Mouse (Mus musculus) Patski (cell line): ENCODE data around the gene Wars. TPM values are rescaled to one million over a fixed set of nuclear protein-coding genes. Genes with fewer than 3 reads are reported as not detected.

ENCODE experiments used
- ATAC-seq: fragments of 100-300 bp; one replicate; pipeline ENCODE4 v1.8.0; 2021
- CTCF ChIA-PET: fragments of 350-600 bp; sonication (Branson Sonifier 250); formaldehyde crosslinking; loops from one replicate; lab custom pipeline; 2022; ENCODE audit warnings: inconsistent platforms; lab: Charles Lee
- POLR2A ChIA-PET: fragments of 350-600 bp; sonication (Branson Sonifier 250); formaldehyde crosslinking; loops from one replicate; lab custom pipeline; 2022; ENCODE audit warnings: antibody characterized with exemption, inconsistent platforms; lab: Charles Lee
- DNase-seq: peaks from one replicate; pipeline ENCODE4 v3.0.0-alpha.2; 2011; ENCODE audit warnings: low read depth, low spot score
- H3K27me3 ChIP-seq: fragments of 371-371 bp; one replicate; pipeline ENCODE4 v1.5.1; 2021
- CTCF ChIP-seq: fragments of 100-300 bp; IDR thresholded peaks from one replicate; pipeline ENCODE4 v1.5.1; 2021
- in situ Hi-C: fragments of 300-500 bp; cut with MboI; formaldehyde crosslinking; loops from 3 replicates; pipeline ENCODE4 v1.11.1; 2018; ENCODE audit warnings: low pct_unique_long_range_greater_than_20kb, mixed read lengths
- polyA plus RNA-seq: library from polyadenylated mRNA; unstranded; gene quantifications from one replicate; pipeline ENCODE4 v1.2.3, GENCODE M21; 2021

Wars gene
- polyA plus RNA-seq = 77.1 TPM

DNA sequence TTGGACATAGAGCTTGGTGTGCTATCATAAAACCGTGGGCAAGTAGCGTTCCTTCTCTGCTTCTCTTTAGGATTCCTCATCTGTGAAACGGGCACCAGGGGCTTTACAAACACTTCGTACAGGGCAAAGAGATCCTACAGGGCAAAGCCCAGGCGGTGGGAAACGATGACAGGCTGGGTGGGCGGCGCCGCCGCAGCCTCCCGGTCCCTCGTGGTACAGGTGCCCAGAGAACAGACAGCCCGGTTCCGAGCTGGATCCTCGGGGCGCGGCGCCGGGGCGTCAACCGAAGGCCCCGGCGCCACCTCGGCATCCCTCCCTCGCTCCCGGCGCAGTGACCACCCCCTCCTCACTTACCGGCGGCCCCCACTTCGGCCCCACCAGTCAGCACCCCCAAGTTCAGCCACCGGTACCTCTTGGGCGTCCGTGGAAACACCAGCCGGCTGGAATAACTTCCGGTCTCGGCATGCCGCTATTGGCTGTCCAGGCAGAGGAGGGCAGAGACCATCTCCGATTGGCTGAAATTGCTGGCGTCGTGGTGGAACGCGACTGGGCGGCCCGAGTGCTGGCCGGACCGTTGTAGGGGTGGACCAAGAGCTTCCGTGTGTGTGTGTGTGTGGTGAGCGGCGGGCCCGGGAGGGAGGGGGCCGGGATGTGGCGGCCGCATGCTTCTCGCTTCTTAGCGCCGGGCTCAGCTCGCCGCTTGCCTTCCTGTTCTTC lies at the start of gene Wars:
Wars (minus strand) TSS at position 460 of the 717 bp plus-strand sequence.
- ChIA-PET CTCF (interaction anchor here (1.3 kb wide), 1 partner anchor 9 kb away, joined by 3 read pairs; no protein-coding TSS in a partner anchor), POLR2A (interaction anchor here (1.4 kb wide), 1 partner anchor 81 kb away, joined by 3 read pairs; no protein-coding TSS in a partner anchor)
- TF ChIP-seq CTCF = no peak
- ATAC-seq = peak; percentile 95
- no peak for DNase-seq
- in situ Hi-C loops = no loop called here
- H3K27me3 ChIP-seq = no peaks in the 10 kb centered on the region

- ChIA-PET CTCF (interaction anchor here (1.2 kb wide), 1 partner anchor 11 kb away, joined by 3 read pairs; no protein-coding TSS in a partner anchor), POLR2A (no interaction called here)
- peak; percentile 78 for DNase-seq
- in situ Hi-C loops = loop anchor here (5.0 kb wide), 1 partner anchor 35 kb away; no protein-coding TSS in a partner anchor
- no peak for TF ChIP-seq CTCF
- peak; percentile 87 for ATAC-seq
- H3K27me3 ChIP-seq = no peaks in the 10 kb centered on the region
Observed at GRCm38 (mm10) chr12:108942203-108942923, 48.4 kb upstream of the Wars start.

- POLR2A ChIA-PET = no interaction called here
- no peaks in the 10 kb centered on the region for H3K27me3 ChIP-seq
- in situ Hi-C loops = loop anchor here (5.0 kb wide), 1 partner anchor 34 kb away; no protein-coding TSS in a partner anchor
- no peak for TF ChIP-seq CTCF
- ATAC-seq (no peak), DNase-seq (no peak)
- CTCF ChIA-PET = interaction anchor here (1.2 kb wide), 1 partner anchor 12 kb away, joined by 3 read pairs; no protein-coding TSS in a partner anchor
Observed at GRCm38 (mm10) chr12:108941282-108941681, 47.3 kb upstream of the Wars start.

- H3K27me3 ChIP-seq = no peaks in the 10 kb centered on the region
- DNase-seq (no peak), ATAC-seq (no peak)
- in situ Hi-C loops = loop anchor here (5.0 kb wide), 1 partner anchor 33 kb away; no protein-coding TSS in a partner anchor
- CTCF ChIA-PET = interaction anchor here (1.2 kb wide), 1 partner anchor 12 kb away, joined by 5 read pairs; no protein-coding TSS in a partner anchor
- POLR2A ChIA-PET = no interaction called here
- TF ChIP-seq CTCF = no peak
Observed at GRCm38 (mm10) chr12:108940255-108940654, 46.3 kb upstream of the Wars start.

GRCm38 (mm10) chr12:108939317-108939716 lies 45.3 kb upstream of the Wars start:
- TF ChIP-seq CTCF = no peak
- in situ Hi-C loops = no loop called here
- CTCF ChIA-PET = no interaction called here
- H3K27me3 ChIP-seq = no peaks in the 10 kb centered on the region
- ATAC-seq = no peak
- DNase-seq = no peak
- POLR2A ChIA-PET = no interaction called here

- no peak for ATAC-seq
- POLR2A ChIA-PET = no interaction called here
- in situ Hi-C loops = no loop called here
- CTCF ChIA-PET = interaction anchor here (1.1 kb wide), 1 partner anchor 44 kb away, joined by 3 read pairs; no protein-coding TSS in a partner anchor
- TF ChIP-seq CTCF = no peak
- DNase-seq = no peak
- H3K27me3 ChIP-seq = no peaks in the 10 kb centered on the region
Observed at GRCm38 (mm10) chr12:108938844-108939243, 44.9 kb upstream of the Wars start.

DNA sequence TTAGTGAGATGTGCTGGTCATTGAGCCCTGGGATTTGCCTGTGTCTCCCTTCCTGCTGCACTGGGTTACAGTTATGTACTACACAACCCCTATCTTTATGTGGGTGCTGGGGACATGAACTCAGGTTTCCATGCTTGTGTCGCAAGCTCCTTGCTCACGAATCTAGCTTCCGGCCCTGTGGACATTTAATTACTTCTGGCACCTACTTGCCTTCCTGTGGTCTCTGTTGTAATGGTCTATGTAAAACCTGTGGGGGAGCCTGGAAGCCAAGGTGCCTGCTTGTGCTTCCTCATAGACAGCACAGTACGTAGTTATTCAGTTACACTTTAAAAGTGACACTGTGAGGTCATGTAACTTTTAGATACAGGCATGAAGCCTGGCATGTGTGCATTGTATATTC lies 43.5 kb upstream of the Wars start:
- no peaks in the 10 kb centered on the region for H3K27me3 ChIP-seq
- POLR2A ChIA-PET = interaction anchor here (0.9 kb wide), 1 partner anchor 443 kb away, joined by 4 read pairs; no protein-coding TSS in a partner anchor
- DNase-seq (no peak), ATAC-seq (peak; percentile 52)
- in situ Hi-C loops = no loop called here
- TF ChIP-seq CTCF = no peak
- CTCF ChIA-PET = interaction anchor here (1.1 kb wide), 1 partner anchor 43 kb away, joined by 3 read pairs; no protein-coding TSS in a partner anchor

DNA sequence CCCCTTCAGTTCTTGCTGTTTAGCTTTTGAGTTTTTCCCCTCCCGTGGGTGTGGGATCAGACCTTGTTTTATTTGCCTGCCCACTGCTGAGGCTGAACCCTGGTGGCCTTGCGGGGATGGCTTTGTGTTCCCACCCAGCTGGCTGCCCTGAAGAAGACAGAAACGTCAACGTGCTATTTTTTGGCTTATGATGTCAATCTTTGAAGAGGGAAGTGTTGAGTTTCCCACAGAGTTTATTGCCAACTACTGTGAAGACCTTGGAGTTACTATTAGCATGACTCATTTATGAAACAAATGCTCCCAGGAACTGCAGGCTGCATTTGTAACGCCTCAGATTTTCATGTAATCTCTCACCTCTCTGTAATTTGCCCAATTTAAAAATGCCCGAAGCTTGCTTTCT lies 42.9 kb upstream of the Wars start:
- H3K27me3 ChIP-seq = no peaks in the 10 kb centered on the region
- no peak for DNase-seq
- ChIA-PET CTCF (interaction anchor here (1.0 to 1.1 kb wide), 2 partner anchors 32 to 41 kb away, joined by 3 read pairs; no protein-coding TSS in a partner anchor), POLR2A (interaction anchor here (0.6 kb wide), 1 partner anchor 1088 kb away, joined by 3 read pairs; no protein-coding TSS in a partner anchor)
- in situ Hi-C loops = no loop called here
- peak; percentile 56 for ATAC-seq
- TF ChIP-seq CTCF = no peak

DNA sequence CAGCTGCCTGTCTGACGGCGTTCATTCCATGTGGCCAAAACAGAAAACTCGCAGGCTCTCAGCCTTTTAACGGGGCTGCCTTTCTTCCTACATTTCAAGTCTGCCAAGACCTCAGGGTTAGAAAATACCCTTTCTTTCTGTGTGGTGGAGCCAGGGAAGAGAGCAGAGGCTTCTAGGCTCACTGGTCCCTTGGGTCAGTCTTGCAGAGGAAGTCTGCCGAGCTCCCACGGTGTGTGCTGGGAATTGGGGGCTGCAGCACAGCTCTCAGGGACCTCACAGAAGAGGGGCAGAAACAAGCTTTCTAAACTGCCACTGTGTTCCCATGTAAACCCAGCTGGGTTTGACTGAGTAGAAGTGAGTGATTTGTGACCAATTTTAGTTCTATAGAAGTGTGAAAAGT lies 40.3 kb upstream of the Wars start:
- ChIA-PET POLR2A (no interaction called here), CTCF (interaction anchor here (1.3 to 1.5 kb wide), 2 partner anchors 11 to 24 kb away, joined by 3 read pairs; no protein-coding TSS in a partner anchor)
- ATAC-seq (no peak), DNase-seq (no peak)
- TF ChIP-seq CTCF = no peak
- in situ Hi-C loops = no loop called here
- no peaks in the 10 kb centered on the region for H3K27me3 ChIP-seq

- ChIA-PET POLR2A (no interaction called here), CTCF (interaction anchor here (0.9 kb wide), 1 partner anchor 15 kb away, joined by 3 read pairs; no protein-coding TSS in a partner anchor)
- no peaks in the 10 kb centered on the region for H3K27me3 ChIP-seq
- DNase-seq = no peak
- TF ChIP-seq CTCF = no peak
- ATAC-seq = no peak
- in situ Hi-C loops = no loop called here
Observed at GRCm38 (mm10) chr12:108932113-108932512, 38.1 kb upstream of the Wars start.
